Mouse (Mus musculus) CD4-positive, CD25-positive, alpha-beta regulatory T cell, adult 4 months (primary cell): ENCODE results near the gene Itgb3. TPM values are rescaled to one million over a fixed set of nuclear protein-coding genes. Genes with fewer than 3 reads are reported as not detected.

Source experiments
- ATAC-seq: one replicate; pipeline ENCODE4 v1.8.0; 2017
- polyA plus RNA-seq, 2 experiments: library from polyadenylated mRNA; unstranded; fragments of 100-300 nt; shearing (Covaris generic); gene quantifications; one replicate each; pipeline ENCODE4 v1.2.1; 2017

Gene Itgb3
- polyA plus RNA-seq, 2 experiments from 2014 or later = 12.3 to 15.6 TPM

DNA sequence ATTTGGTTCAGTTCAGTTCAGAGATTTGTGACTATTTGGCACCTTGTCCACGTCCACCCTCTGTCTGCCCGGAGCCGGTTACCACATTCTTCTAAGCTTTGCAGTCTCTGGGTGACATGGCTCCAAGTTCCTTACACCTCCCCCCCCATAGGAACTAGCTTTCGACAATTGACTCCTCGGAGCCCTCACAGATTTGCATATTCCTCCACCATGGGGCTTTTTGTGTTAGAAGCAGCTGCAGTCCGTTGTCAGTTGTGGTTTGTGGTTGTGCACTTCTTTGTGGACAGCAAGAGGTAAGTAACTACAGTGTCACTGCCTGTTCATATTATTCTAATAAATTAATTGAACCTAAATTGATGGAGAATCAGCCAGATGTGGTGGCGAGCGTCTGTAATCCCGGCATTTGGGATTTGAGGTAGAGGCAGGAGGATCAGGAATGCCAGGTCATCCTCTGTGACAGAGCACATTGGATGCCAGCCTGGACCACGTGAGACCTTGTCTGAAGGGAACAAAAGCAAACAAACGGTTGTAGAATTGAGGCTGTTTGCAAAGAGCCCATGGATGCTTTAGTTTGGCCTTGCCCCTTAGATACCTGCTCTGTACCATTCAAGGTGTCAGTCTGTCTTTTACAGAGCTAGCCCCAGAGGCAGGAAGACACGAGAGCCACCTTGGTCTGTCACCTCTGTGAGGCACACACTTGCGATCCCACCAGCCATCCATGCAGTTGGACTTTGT lies 25.0 kb upstream of the Itgb3 start:
- peak; percentile 78 for ATAC-seq

DNA sequence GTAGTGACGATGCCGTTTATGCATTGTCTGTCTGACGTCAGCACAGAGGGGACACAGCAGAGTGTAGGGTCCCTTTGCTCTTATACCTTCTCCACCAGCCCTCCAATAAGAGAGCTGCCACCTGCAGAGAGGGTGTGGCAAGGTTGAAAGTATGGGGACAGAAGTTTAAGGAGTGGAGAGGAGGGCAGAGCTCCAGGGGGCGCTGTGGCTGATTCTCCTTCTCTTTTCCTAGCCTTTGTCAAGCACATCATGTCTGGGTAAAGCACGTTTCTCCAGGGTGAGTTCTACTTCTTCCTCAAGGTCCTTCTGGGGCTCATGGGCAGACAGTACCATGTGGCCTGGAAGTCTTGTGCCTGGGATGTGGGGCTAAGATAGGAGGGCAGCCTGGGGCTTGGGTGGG lies 22.3 kb upstream of the Itgb3 start:
- no peak for ATAC-seq

DNA sequence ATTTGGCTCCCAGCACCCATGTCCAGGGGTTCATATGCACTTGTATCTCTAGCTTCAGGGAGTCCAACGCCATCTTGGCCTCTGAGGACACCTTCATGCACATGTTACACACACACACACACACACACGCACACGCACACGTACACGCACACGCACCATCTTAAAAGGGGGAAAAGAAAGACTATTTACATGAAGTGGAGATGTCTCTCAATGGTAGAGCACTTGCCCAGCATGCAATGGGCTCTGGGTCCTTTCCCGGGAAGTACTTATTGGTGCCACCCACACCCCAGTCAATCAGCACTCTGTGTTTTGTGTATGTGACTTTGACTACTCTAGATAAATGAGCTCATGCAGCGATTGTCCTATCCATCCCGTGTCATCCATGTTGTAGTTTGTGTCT lies 19.9 kb upstream of the Itgb3 start:
- ATAC-seq = no peak

DNA sequence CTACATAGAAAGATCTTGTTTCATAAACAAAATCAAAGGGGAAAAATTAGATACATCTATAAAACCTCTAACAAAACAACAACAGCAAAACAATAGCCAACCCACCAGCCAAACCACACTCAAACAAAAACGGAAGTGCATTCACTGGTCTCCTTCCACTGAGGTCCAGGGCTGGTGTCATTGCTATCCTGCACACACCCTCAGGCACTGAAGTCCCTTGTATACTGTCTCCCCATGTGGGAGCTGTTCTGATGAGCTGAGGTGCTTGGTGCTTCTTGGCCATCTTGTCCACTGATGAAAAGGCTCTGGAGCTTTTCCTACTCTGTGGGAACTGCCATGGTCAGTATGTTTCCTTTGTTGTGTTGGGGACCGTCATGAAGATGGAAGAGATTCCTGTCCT lies 19.3 kb upstream of the Itgb3 start:
- ATAC-seq = no peak

DNA sequence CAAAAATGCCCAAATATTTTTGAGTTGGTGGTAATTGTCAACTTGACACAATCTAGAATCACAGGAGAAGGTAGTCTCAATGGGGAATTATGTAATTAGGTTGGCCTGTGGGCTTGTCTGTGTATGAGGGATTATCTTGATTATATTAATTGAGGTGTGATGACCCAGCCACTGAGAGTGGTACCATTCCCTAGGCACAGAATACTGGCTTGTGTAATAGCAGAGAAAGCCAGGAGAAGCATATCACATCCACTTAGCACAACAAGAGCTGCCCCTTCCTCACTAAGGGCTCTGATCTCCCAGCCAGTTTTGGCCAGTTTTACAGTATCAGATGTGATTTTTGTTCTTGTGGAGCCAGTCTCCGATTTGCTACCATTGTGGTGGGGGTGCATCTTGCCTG lies 18.2 kb upstream of the Itgb3 start:
- ATAC-seq = no peak

DNA sequence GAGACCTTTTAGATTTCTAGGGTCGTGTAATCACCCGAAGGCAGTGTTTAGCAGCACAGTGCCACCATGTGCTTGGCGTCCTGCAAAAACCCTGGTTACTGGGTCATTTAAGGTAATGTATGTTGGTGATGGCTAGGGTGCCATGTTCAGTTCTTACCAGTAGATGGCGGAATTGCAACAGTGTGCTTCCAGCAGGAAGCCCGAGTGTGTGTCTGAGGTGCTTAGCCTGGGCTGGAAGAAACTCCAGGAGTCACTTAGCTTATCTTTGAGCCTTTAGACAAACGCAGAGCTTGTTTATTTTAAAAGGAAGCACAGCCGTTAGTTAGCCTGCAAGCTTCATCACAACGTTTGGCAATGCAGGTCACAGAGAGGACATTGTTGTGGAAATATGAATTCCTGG lies 17.7 kb upstream of the Itgb3 start:
- ATAC-seq = peak; percentile 89

DNA sequence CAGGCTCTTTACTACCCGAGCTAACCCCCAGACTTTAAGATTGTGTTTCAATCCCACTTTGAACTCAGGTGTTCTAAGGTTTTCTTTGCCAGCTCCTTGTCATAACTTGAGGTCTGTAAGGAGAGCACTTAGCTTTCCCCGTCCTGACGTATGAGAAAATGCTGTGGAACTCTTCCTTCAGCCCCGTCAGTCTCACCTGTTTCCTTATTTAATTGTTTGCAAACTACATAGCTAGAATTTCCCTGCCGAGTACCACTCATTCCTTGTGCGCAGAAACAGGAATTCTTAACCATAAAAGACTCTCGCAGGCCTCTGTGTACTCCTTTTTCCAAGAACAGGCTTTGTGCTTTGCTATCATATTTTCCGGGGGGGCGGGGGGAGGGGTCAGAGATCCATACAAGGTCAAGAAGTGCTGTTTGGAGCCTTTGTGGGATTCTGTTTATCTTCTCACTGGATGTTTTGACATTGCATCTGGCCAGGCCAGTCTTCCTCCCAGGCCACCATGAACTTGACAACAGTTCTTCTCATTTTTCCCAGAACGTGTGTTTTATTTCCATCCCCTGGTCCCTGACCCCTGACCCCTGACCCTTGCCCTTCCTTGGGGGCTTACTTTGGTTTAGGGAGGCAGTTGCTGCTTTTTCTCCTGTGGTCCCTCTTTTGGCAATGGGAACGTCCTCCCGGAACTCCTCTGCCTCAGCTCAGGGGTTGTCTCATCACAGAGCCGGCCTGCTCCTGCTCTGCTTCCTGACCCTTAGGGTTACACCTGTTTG lies 15.5 kb upstream of the Itgb3 start:
- no peak for ATAC-seq

DNA sequence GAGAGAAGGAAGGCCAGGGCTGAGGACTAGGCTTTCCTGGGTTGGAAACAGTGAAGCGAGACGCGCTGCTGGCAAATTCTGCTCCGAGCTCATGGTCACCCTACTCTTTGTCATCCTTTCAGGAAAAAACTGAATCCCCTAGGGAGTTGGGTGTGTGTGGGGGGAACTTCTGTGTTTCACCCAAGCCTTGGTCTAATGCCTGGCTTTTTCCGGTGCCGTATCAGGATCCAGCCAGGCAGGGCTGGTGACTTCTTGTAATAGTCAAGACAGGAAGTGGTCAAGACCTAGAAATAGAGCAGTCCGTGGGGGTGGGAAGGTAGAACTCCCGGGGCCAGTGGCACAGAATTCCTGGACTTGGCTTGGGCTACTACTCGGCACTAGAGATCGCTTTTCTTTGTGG lies 11.4 kb upstream of the Itgb3 start:
- ATAC-seq = no peak

DNA sequence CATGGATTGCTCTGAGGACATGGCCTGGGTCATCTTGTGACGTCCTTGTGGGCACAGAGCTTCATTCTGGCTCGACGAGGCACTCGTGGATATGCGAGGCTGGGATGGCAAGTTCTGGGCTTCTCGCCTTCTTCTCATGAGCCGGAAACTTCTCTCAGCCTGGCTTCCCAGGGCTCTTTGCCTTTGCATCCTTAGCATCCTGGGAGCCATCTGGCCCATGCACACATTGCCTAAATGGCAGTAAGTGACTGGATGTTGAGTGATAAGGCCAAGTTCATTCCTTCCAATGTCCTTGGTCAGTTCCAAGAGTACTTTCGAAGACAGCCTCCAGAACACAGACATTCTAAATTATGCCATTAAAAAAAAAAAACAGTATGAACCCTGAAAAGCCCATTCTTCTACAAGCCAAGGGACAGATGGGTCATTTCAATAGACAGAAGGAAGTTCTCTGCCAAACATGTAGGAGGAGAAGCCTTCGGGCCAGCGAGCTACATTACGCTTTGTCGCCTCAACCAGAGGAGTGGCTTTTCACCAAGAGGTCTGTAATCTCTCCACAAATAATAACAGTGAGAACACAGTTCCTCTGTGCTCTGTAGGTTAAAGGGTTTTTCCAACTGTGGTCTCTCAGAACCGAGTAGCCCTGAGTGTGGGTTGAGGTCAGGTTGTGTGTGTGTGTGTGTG lies 8.4 kb upstream of the Itgb3 start:
- no peak for ATAC-seq

DNA sequence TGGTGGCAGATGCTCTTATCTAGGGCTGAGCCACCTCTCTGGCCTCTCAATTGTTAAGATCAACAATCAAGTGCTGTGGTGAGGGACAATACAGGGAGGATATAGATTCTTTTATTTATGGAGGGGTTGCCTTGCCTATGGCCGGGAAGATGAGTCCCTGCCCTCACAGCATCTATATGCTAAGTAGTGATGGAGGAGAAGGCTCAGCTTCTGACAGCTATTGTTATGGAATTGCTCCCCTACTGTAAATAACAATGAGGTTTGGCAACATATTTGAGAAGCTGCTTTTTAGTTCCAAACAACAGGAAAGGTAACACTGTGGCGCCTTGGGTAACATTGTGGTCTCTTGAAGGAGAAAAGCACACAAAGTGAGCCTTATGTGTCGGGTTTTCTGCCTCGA lies 7.1 kb upstream of the Itgb3 start:
- ATAC-seq = no peak

DNA sequence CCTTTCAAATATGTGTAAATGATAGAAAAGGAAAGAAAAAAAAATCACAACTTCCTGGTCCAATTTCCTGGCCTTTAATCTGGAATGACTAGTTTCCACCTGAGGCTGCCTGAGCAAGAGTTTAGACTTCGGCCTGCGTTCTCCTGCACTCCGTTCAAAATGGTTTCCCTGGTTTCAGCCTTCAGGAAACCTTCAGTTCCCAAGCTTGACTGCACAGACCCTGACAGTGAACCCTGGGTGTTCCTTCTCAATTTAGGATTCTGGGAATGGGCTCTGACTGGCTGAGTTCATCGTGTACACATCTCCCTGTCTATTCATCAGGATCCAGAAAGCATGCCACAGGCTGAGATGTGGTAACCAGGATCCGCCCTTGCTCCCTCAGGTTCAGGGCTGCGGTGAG lies 3.6 kb upstream of the Itgb3 start:
- no peak for ATAC-seq

DNA sequence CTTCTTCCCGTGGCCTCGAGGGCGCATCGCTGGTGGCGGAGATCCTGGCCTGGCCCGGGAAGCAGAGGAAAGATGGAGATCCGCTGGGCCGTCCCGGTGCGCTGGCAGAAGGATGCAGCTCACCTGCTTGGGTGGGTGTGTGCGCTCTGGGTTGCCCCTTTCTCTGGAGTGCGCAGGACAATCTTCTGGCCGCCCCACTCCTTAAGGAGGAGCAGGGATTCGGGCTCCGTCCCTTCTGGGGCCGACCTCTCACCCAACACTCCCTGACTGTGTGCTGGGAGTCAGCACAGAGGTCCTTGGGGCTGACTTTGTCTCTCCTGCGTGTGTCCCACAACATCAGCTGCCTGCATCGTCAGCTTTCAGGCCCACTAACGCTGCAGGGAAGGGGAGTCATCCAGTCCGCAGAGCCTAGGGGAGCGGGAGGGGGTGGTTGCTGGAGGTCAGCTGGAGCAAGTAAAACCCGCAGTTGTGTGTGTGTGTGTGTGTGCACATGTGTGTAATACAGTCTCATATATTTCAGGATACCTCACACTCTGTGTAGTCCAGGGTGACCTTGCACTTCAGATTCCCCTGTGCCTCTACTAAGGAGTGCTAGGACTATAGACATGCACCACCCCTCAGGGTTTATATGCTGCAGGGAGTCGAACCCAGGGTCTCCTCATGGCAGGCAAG lies 585 bp downstream of the Itgb3 start:
- no peak for ATAC-seq

DNA sequence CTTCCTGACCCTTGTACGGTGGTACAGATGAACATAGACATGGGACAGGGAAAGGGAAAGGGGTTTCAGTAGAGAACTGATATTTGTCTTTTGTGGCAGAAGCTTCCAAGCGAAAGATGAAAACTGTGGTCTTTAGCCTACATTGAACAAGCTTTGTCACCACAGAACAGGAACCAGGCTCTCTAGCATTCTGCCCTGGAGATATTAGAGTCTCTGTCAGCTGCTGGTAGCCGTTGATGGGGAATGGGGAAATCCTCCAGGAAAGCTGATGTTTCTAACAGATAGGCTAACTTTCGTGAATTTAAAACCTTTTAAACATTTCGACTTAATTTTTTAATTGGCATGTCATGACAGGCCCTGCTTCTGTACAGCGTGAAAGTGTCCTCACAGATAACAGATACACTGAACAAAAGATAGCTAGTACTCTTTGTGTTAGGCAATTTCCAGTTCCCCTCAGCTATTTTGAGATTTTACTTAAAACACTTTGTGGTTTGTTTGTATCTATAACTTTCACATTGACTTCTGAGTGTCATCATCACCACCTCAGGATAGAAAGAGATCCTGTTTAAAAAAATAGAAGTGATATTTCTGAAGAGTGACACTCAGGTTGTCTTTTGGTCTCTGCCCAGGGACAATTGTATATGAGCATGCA lies 1.4 kb downstream of the Itgb3 start:
- ATAC-seq = no peak

DNA sequence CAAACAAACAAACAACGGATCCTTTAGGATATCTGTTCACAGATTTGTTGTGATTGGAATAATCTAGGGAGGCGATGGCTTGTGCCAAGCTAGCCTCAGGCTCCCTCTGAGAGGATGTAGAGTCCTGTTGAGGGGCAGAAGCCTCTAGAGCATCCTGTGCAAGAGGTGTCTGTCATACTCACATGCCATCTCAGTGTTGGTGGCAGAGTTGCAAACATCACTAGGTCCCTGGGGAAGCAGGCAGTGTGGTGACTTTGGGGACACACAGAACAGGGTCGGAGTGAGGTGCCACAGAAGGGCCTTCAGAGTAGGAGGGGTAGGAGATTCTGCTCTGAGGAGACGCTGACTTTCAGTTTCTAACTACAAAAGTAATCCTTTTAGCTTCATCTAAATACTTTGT lies 1.9 kb downstream of the Itgb3 start:
- peak; percentile 38 for ATAC-seq

DNA sequence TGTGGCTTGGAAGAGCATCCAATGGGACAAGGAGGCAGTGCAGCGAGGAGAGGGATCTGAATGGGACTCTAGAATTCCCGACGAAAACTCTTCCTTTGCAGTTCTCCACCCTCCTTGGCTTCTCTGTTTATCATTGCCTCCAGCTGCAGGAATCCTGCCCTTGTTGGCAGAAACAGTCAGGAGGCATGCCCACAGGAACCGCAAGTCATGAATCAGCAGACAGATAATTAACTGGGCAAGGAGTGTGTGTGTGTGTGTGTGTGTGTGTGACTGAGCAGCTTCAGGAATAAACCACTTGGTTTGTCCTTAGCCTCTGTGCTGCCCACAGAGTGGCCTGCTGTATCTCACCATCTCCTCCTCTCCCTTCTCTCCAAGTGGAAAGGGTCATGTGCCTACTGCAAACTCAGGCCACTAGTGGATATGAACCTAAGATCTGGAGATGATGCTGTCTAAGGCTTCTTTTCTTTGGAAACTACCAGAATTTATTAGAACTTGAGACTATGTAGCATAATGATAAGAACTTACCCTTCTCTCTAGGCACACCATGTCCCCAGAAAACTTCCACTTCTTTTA lies 3.9 kb downstream of the Itgb3 start:
- no peak for ATAC-seq

DNA sequence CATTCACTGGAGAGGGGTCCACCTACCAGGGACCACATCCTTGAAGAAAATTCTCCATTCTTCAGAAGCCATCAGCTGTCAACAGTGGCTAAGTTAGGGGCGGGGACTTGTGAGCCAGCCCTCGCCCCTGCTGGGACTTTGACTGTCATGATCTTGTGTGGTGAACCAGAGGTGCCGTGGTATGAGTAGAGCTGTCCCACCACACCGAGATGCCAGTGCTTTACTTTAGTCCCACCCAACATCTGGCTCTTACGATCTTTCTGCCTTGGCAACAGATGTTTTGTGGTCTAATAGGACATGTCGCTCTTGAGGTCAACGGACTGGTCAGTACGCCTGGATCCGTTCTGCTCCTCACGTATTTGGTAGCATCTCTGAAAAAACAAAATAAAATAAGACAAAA lies 5.8 kb downstream of the Itgb3 start:
- ATAC-seq = no peak

DNA sequence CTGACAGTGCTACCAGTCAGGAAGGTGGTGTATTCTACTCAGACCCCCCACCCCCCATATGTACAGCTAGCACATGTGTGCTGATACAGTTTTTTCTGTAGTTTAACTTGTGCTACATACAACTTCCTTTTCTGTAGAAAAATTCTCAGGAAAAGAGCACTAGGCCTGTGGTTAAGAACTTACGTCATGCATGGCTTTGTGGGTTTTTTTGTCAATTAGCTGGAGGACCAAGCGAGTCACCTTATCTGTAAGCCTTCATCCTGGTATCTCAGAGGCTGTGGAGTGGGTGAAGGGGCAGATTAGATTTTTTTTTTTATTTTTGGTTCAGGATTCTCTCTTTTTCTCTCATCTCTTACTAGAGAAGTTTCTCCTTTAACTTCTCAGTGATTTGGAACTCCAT lies 6.3 kb downstream of the Itgb3 start:
- peak; percentile 53 for ATAC-seq

DNA sequence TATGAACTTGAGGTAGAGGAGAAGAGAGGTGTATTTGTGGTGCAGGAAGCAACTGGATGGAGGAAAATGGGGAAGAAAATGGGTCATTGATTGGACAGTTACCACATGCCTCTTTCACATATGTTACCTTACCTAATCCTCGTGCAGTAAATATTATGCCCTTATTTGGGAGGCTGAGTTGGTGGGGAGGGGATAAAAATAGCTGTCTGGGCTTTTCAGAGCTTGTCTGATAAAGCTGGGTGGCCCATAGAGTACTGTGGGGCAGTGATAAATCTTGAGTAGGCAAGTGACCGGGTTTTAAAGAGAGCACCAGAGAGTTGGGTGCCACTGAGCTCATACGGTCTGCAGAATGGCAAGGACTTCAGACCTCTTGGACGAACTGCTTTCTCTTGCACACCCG lies 8.4 kb downstream of the Itgb3 start:
- no peak for ATAC-seq

DNA sequence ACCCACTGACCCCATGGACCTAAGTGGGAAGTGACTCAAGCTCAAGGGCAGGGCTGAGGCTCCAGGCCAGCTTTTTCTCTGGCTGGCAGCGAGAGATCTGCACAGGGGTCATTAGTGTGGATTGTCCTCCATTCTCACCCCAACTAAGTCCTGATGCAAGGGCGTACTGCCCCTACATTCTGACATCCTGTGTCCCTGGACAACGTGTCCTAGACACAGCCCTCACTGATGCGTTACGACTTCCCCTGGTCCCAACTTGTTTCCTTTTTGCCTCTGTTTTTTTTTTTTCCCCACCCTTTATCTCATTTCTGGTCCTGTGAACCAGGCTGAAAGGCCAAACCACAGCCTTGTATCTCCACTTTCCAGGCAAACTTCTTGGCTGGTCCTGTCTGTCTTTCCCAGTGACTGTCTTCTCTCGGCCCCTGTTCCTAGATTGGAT lies 10.9 kb downstream of the Itgb3 start:
- no peak for ATAC-seq

DNA sequence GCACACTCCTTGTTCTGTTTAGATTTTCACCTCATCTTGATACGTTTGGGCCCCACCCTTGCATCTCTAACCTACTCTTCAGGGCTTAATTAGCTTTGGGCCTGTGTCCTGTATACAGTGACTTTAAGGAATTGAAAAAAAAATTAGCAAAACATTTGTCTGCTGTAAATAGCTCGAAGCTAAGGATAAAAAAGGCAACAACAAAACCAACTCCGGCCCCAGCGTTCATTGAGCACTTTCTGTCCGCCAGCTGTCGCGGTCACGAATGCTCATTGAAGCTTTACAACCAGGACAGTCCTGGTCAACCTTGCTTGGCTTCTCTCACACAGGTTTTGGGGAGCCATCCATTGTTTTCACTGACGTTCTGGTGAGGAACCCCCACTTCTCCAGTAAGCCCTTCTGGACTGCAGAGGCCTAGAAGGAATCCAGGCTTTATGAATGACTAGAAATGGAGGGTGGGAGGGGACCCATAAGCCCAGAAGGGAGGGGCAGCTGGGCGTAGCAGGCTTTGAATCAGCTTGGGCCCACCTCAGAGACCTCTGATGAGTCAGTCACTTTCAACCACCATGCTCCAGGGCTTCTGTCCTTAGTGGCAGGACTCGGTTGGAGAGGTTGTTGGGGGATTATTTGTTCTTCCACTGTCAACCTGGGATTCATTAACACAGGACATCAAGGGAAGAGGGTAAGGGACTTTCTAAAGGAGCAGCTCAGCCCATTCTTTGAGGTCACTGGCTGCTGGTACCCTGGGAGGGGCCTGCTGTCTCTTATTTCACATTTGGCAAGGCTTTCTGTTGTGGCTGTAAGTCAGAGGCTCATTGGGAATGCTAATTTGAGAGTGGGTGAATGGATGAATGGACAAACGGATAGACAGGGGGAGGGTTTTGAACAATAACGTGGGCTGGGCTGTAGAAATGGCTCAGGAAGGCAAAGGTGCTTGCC lies 11.6 kb downstream of the Itgb3 start:
- ATAC-seq = no peak
